Mouse (Mus musculus) ovary, adult 18-20 months (tissue): Measurements from ENCODE around the gene Slc2a2.

ENCODE experiments used
- DNase-seq: peaks from one replicate; pipeline ENCODE4 v3.0.0; 2022; ENCODE audit warnings: low spot score, mixed read lengths

The Slc2a2 gene

GRCm38 (mm10) chr3:28697797-28698196 lies at the start of gene Slc2a2:
Slc2a2 (plus strand) TSS chr3:28697903.
- no peak for DNase-seq

GRCm38 (mm10) chr3:28652574-28652973 lies 45.1 kb upstream of the Slc2a2 start:
- DNase-seq = no peak

GRCm38 (mm10) chr3:28653043-28653442 lies 44.7 kb upstream of the Slc2a2 start:
- no peak for DNase-seq

GRCm38 (mm10) chr3:28654740-28655139 lies 43.0 kb upstream of the Slc2a2 start:
- no peak for DNase-seq

- no peak for DNase-seq
Measured at GRCm38 (mm10) chr3:28658349-28658748, 39.4 kb upstream of the Slc2a2 start.

GRCm38 (mm10) chr3:28680851-28681250 lies 16.9 kb upstream of the Slc2a2 start:
- no peak for DNase-seq

- no peak for DNase-seq
Measured at GRCm38 (mm10) chr3:28681866-28682265, 15.8 kb upstream of the Slc2a2 start.

GRCm38 (mm10) chr3:28682411-28682810 lies 15.3 kb upstream of the Slc2a2 start:
- no peak for DNase-seq

GRCm38 (mm10) chr3:28685510-28685909 lies 12.2 kb upstream of the Slc2a2 start:
- DNase-seq = no peak

GRCm38 (mm10) chr3:28694811-28695210 lies 2.9 kb upstream of the Slc2a2 start:
- no peak for DNase-seq

GRCm38 (mm10) chr3:28695608-28696007 lies 2.1 kb upstream of the Slc2a2 start:
- DNase-seq = no peak

GRCm38 (mm10) chr3:28696162-28696561 lies 1.5 kb upstream of the Slc2a2 start:
- DNase-seq = no peak

GRCm38 (mm10) chr3:28699601-28700000 lies 1.9 kb downstream of the Slc2a2 start:
- DNase-seq = no peak

GRCm38 (mm10) chr3:28705522-28706137 lies 7.9 kb downstream of the Slc2a2 start:
- no peak for DNase-seq

GRCm38 (mm10) chr3:28706736-28707135 lies 9.0 kb downstream of the Slc2a2 start:
- no peak for DNase-seq

- DNase-seq = no peak
Measured at GRCm38 (mm10) chr3:28709740-28710139, 12.0 kb downstream of the Slc2a2 start.

GRCm38 (mm10) chr3:28713913-28714698 lies 16.4 kb downstream of the Slc2a2 start:
- DNase-seq = no peak

- no peak for DNase-seq
Measured at GRCm38 (mm10) chr3:28718521-28718920, 20.8 kb downstream of the Slc2a2 start.

GRCm38 (mm10) chr3:28721218-28721617 lies 23.5 kb downstream of the Slc2a2 start:
- no peak for DNase-seq

- DNase-seq = no peak
Measured at GRCm38 (mm10) chr3:28721838-28722237, 24.1 kb downstream of the Slc2a2 start.

GRCm38 (mm10) chr3:28722531-28722930 lies 24.8 kb downstream of the Slc2a2 start:
- DNase-seq = no peak

- DNase-seq = no peak
Measured at GRCm38 (mm10) chr3:28723534-28723933, 25.8 kb downstream of the Slc2a2 start.

GRCm38 (mm10) chr3:28725203-28725602 lies 27.5 kb downstream of the Slc2a2 start:
- no peak for DNase-seq

GRCm38 (mm10) chr3:28726356-28726755 lies 28.7 kb downstream of the Slc2a2 start:
- DNase-seq = no peak
